Mouse (Mus musculus) midbrain, postnatal 0 days (tissue): ENCODE data around the gene Kctd14. TPM values are rescaled to one million over a fixed set of nuclear protein-coding genes. Genes with fewer than 3 reads are reported as not detected.
A peak's percentile ranks its signal among the peaks of the same experiment; 100 is the strongest.

Experiments used
- ATAC-seq: fragments of 200-750 bp; cut with Nextera tagmentation; 2 replicates; pipeline ENCODE4 v1.8.0; 2017; ENCODE audit warnings: moderate number of reproducible peaks, mild to moderate bottlenecking, moderate TSS enrichment, moderate library complexity; ENCODE audit not compliant: low FRiP score
- DNase-seq: peaks from one replicate; pipeline ENCODE4 v3.0.0-alpha.2; 2015; ENCODE audit warnings: low spot score
- H3K27ac ChIP-seq: fragments of 300-500 bp; sonication (generic); 2 replicates; pipeline ENCODE4 v1.5.1; 2014; ENCODE audit warnings: low read depth, mild to moderate bottlenecking, low read length, mixed read lengths
- H3K27me3 ChIP-seq: fragments of 300-500 bp; sonication (generic); 2 replicates; pipeline ENCODE4 v1.6.1; 2014; ENCODE audit warnings: low read length, control low read depth, mixed read lengths; ENCODE audit not compliant: insufficient read depth
- H3K36me3 ChIP-seq: fragments of 300-500 bp; sonication (generic); 2 replicates; pipeline ENCODE4 v1.6.1; 2014; ENCODE audit warnings: low read length, control low read depth, mixed read lengths; ENCODE audit not compliant: insufficient read depth
- H3K4me1 ChIP-seq: fragments of 300-500 bp; sonication (generic); 2 replicates; pipeline ENCODE4 v1.6.1; 2014; ENCODE audit warnings: mild to moderate bottlenecking, control low read depth, antibody characterized with exemption, low read length, mixed read lengths; ENCODE audit not compliant: insufficient read depth
- H3K4me2 ChIP-seq: fragments of 300-500 bp; sonication (generic); 2 replicates; pipeline ENCODE4 v1.6.1; 2014; ENCODE audit warnings: low read depth, mild to moderate bottlenecking, low read length, mixed read lengths; ENCODE audit not compliant: poor library complexity, severe bottlenecking
- H3K4me3 ChIP-seq: fragments of 300-500 bp; sonication (generic); 2 replicates; pipeline ENCODE4 v1.5.1; 2014; ENCODE audit warnings: low read depth, mild to moderate bottlenecking, low read length, moderate library complexity
- H3K9ac ChIP-seq: fragments of 300-500 bp; sonication (generic); replicated peaks from 2 replicates; pipeline ENCODE4 v1.6.1; 2014; ENCODE audit warnings: mild to moderate bottlenecking, low read length, moderate library complexity, mixed read lengths; ENCODE audit not compliant: poor library complexity, severe bottlenecking
- H3K9me3 ChIP-seq: fragments of 300-500 bp; sonication (generic); 2 replicates; pipeline ENCODE4 v1.6.1; 2016; ENCODE audit warnings: low read length, control low read depth
- CTCF ChIP-seq: IDR thresholded peaks from 2 replicates; pipeline ENCODE4 v1.5.1; 2016; ENCODE audit warnings: antibody characterized with exemption, mild to moderate bottlenecking
- WGBS: fragments of 180-500 bp; shearing (Covaris S2); extraction: QIAGEN DNeasy Blood & Tissue Kit; methylation state at CpG from one replicate; pipeline ENCODE4 v1.1.7; 2014; 5-methylcytosine and 5-hydroxymethylcytosine counted together
- polyA plus RNA-seq: library from polyadenylated mRNA; unstranded; fragments of >200 nt; fragmentation: Nextera tagmentation; extraction: Ambion mirVana; gene quantifications from 2 replicates; pipeline ENCODE4 v1.2.1, GENCODE M21; 2015
- total RNA-seq: library from RNA; depleted of rRNA; stranded (reverse); fragments of >200 nt; gene quantifications from 2 replicates; pipeline ENCODE4 v1.2.3, GENCODE M21; 2014

The Kctd14 gene
- total and polyA plus RNA-seq, 2 experiments from 2014 or later: 0.16 to 1.3 TPM

GRCm38 (mm10) chr7:97480290-97480689 is 29.2 kb downstream of the Kctd14 start:
- H3K4me3 ChIP-seq: peak overlapping the region; percentile 74
- no peak for DNase-seq
- H3K9ac ChIP-seq: no peak overlapping the region
- ATAC-seq: no peak
- H3K4me1 ChIP-seq: no peaks in the 10 kb centered on the region
- 25% methylated on average over 3 of the region's 3 CpGs for WGBS
- peak overlapping the region; percentile 75 for H3K4me2 ChIP-seq
- no peak overlapping the region for H3K27ac ChIP-seq
- H3K9me3 ChIP-seq: no peaks in the 10 kb centered on the region
- no peak for TF ChIP-seq CTCF
- peaks cover 6% of the 10 kb centered on the region for H3K36me3 ChIP-seq
- no peaks in the 10 kb centered on the region for H3K27me3 ChIP-seq

DNA sequence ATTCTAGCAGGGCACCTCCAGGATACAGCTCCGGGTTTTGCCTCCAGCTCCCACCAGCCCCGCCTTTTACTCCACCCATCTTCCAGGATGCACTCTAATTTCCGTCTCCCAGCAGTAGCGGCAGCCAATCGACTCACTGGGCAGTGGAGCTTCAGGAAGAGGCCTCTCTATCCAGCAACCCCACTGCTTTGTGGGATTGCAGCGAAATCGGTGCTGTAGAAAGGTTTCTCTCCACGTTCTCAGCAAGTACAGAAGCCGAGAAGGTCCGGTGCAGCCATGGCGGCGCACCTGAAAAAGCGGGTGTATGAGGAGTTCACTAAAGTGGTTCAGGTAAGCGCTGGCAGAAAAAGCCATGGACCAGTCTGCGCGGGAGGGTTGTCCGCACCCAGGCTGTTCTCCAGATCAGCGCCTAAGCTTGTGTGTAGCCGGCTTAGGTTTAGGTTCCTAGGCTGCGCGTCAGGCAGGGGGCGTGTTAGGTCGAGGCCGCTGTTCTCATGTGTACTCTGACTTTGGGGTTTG is 29.8 kb downstream of the Kctd14 start, which contains the start of gene Ints4:
Gene Ints4, plus strand, starts transcription at position 136 of the 519 bp plus-strand sequence.
- Histone ChIP-seq H3K9me3 (no peaks in the 10 kb centered on the region), H3K4me2 (peak within 1 kb of the TSS; percentile 75), H3K4me1 (no peaks in the 10 kb centered on the region), H3K27ac (0 out of 2 replicates have a peak within 1 kb of the TSS, but pooled peaks have one; percentile 55), H3K4me3 (peak within 1 kb of the TSS; percentile 74), H3K27me3 (no peaks in the 10 kb centered on the region), H3K36me3 (peaks cover 9% of the 10 kb centered on the region), H3K9ac (peak within 1 kb of the TSS; percentile 56)
- 1% methylated on average over 24 of the region's 24 CpGs for WGBS
- TF ChIP-seq CTCF: peak; percentile 55
- ATAC-seq (peak; percentile 100), DNase-seq (peak; percentile 97)

GRCm38 (mm10) chr7:97483378-97483777 is 32.3 kb downstream of the Kctd14 start:
- ATAC-seq: no peak
- peaks cover 18% of the 10 kb centered on the region for H3K36me3 ChIP-seq
- no peak overlapping the region for H3K4me3 ChIP-seq
- no peak for TF ChIP-seq CTCF
- no peaks in the 10 kb centered on the region for H3K9me3 ChIP-seq
- no peaks in the 10 kb centered on the region for H3K27me3 ChIP-seq
- DNase-seq: no peak
- no peak overlapping the region for H3K9ac ChIP-seq
- no peak overlapping the region for H3K4me2 ChIP-seq
- no peak overlapping the region for H3K27ac ChIP-seq
- no peaks in the 10 kb centered on the region for H3K4me1 ChIP-seq
- WGBS: 81% methylated on average over 2 of the region's 2 CpGs

DNA sequence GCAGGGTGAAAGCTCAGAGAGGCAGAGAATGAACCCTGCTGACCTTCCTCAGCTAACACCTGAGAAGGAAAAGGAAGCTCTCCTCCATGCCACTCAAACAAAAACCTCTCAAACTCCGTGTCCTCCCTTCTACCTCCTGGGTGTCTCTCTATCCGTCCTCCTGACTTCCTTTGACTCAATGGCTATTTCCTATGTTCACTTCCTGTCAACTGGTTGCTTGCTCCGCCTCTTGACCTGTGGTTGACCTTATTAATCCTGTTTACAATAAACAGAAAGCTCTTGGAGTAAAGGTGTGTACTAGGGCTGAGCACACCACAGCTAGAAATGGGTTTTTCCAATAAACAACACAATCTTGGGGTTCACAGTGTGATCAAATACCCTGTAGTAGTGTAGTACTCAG is 40.0 kb downstream of the Kctd14 start:
- no peak for ATAC-seq
- H3K9me3 ChIP-seq: no peaks in the 10 kb centered on the region
- H3K4me2 ChIP-seq: no peak overlapping the region
- H3K27me3 ChIP-seq: no peaks in the 10 kb centered on the region
- no peak for TF ChIP-seq CTCF
- no peak for DNase-seq
- peaks cover 26% of the 10 kb centered on the region for H3K36me3 ChIP-seq
- 83% methylated on average over 3 of the region's 3 CpGs for WGBS
- H3K4me3 ChIP-seq: no peak overlapping the region
- no peak overlapping the region for H3K9ac ChIP-seq
- H3K4me1 ChIP-seq: no peaks in the 10 kb centered on the region
- no peak overlapping the region for H3K27ac ChIP-seq

- Histone ChIP-seq H3K9ac (no peak overlapping the region), H3K9me3 (no peaks in the 10 kb centered on the region), H3K27ac (no peak overlapping the region), H3K4me1 (no peaks in the 10 kb centered on the region), H3K36me3 (peaks cover 18% of the 10 kb centered on the region), H3K4me3 (no peak overlapping the region), H3K4me2 (no peak overlapping the region), H3K27me3 (no peaks in the 10 kb centered on the region)
- DNase-seq (no peak), ATAC-seq (no peak)
- WGBS: 90% methylated on average over 4 of the region's 4 CpGs
- TF ChIP-seq CTCF: no peak
Observed at GRCm38 (mm10) chr7:97492420-97492819, 41.3 kb downstream of the Kctd14 start.

- DNase-seq (no peak), ATAC-seq (no peak)
- no peak overlapping the region for H3K4me3 ChIP-seq
- no peak overlapping the region for H3K27ac ChIP-seq
- H3K36me3 ChIP-seq: peaks cover 15% of the 10 kb centered on the region
- TF ChIP-seq CTCF: no peak
- no peaks in the 10 kb centered on the region for H3K27me3 ChIP-seq
- H3K9me3 ChIP-seq: no peaks in the 10 kb centered on the region
- no peaks in the 10 kb centered on the region for H3K4me1 ChIP-seq
- H3K4me2 ChIP-seq: no peak overlapping the region
- no peak overlapping the region for H3K9ac ChIP-seq
Observed at GRCm38 (mm10) chr7:97495052-97495451, 43.9 kb downstream of the Kctd14 start.
